Mouse (Mus musculus) adrenal gland, adult (tissue): Measurements from ENCODE around the gene Slfn4.
A peak's percentile ranks its signal among the peaks of the same experiment; 100 is the strongest.
"Not testable (repeated sequence)": the region's sequence is repeated elsewhere in the genome, so short reads cannot be mapped to it uniquely, and the experiment has no call there.

Experiments
- DNase-seq, 2 experiments: peaks; one replicate each; pipeline ENCODE4 v3.0.0; 2022 to 2023; ENCODE audit warnings: low spot score in 1 of 2; ENCODE audit not compliant: inconsistent age in 2 of 2

Slfn4 gene

DNA sequence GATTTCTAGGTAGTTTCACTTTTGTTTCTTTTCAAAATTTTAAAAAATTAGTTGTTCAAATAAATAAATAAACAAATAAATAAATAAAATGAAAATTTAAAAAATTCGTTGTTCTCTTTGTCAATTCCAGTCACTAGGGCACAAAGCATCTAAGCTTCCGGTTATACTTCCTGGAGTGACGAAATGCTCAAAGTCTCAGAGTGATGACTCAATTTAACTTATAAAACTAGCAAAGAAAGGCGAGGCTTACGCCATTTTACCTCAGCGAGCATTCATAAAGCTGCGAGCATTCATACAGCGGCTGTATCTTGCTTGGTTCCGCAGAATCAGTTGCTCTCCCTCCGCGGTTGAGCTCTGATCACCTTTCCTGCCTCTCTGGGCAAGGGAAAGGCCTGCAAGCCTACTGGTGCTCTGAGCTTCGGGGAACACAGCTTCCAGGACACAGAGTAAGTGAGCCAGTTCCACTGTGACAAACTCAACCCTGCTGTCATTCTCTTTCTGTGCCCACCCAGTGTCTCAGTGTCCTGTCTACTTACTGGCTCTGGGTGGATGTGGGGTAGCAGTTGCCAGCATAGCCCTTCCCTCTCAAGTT is at the start of gene Slfn4:
Gene Slfn4, plus strand, starts transcription at position 239 of the 592 bp plus-strand sequence.
- DNase-seq, result no peak

DNA sequence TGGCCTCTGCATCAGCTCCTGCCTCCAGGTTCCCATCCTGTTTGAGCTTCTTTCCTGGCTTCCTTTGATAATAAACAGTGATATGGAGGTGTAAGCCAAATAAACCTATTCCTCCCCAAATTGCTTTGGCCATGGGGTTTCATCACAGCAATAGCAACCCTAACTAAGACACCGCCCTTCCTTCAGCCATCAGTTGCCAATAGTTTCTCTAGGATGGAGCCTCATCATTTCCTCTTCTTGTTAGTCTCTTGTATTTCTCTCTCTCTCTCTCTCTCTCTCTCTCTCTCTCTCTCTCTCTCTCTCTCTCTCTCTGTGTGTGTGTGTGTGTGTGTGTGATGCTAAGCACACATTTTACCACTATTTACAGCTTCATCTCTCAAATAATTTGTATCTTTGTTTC is 49.4 kb upstream of the Slfn4 start:
- not testable (repeated sequence) for DNase-seq

DNA sequence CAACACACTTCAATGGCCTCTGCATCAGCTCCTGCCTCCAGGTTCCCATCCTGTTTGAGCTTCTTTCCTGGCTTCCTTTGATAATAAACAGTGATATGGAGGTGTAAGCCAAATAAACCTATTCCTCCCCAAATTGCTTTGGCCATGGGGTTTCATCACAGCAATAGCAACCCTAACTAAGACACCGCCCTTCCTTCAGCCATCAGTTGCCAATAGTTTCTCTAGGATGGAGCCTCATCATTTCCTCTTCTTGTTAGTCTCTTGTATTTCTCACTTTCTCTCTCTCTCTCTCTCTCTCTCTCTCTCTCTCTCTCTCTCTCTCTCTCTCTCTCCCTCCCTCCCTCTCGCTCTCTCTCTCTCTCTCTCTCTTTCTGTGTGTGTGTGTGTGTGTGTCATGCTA is 37.7 kb upstream of the Slfn4 start:
- not testable (repeated sequence) for DNase-seq

DNA sequence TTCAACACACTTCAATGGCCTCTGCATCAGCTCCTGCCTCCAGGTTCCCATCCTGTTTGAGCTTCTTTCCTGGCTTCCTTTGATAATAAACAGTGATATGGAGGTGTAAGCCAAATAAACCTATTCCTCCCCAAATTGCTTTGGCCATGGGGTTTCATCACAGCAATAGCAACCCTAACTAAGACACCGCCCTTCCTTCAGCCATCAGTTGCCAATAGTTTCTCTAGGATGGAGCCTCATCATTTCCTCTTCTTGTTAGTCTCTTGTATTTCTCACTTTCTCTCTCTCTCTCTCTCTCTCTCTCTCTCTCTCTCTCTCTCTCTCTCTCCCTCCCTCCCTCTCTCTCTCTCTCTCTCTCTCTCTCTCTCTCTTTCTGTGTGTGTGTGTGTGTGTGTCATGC is 26.0 kb upstream of the Slfn4 start:
- DNase-seq, result not testable (repeated sequence)

DNA sequence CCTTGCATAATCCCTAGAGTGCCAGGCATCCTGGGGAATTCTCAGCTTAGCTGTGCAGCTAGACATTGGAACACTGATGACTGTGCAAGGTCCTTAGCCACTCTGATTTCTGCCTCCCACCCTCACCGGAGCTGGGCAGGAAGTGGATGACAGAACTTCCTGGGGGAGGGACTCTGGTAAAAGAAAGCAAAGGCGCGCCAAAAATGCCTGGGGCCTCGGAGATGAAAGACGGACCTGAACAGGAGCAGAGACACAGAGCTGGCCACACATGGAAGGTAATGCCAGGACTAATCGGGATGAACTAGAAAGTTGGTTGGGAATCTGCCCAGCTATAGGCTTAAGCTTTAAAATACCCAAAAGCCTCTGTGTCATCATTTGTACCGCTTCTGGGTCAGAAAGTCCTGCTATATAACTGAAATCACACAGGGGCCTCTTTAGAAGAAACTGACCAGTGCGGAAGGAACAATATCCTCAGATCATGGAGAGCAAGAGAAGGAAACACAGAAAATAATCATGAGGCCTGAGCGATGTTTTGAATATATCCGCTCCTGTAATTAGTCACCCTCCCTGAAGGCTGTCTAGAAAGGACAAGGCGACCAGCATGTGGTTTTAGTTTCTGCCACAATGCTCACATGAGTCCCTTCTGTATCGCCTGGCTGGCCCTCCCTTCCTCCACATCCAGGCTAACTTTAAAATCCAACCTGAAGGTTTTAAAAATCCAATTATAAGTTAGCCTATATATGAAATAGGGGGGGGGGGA is 16.3 kb downstream of the Slfn4 start, which contains the start of gene Slfn3:
Gene Slfn3, plus strand, starts transcription at position 197 of the 760 bp plus-strand sequence.
- peak; percentile 29 to 73 for DNase-seq

DNA sequence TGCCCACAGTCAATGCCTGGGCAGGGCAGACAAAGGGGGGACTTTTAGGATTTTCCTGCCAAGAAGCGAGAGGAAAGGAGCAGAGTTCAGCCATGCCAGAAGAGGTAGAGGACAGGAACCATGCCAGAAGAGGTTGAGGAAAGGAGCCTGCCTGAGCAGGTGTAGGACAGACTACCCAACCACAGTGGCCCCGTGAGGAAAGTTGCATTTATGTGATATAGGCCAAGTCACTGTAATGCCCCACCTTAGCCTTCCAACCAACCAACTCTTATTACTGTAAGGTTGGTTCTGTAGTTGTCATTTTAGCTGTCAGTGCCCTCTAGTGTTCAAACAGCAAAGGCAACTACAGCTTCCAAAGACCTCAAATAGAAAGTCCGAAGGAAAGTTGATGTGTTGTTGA is 17.0 kb downstream of the Slfn4 start:
- DNase-seq, result peak in 1 of 2 experiments; percentile 60

DNA sequence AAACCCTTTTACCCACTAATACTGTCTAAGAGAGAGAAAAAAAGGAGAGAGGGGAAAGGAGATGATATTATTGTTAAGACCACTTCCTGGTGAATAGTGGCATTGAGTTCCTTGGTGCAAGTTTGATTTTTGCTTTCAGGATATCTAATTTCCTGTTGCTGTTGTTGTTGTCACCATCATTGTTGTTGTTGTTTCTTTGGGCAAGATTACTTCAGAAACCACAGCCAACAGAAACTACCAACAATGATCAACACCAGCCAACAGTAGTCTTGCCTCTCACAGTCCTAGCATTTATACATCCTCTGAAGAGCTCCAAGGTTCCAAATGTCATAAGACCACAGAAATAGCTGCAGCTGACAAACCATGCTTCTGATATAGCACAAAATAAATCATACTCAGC is 30.0 kb downstream of the Slfn4 start:
- no peak for DNase-seq

DNA sequence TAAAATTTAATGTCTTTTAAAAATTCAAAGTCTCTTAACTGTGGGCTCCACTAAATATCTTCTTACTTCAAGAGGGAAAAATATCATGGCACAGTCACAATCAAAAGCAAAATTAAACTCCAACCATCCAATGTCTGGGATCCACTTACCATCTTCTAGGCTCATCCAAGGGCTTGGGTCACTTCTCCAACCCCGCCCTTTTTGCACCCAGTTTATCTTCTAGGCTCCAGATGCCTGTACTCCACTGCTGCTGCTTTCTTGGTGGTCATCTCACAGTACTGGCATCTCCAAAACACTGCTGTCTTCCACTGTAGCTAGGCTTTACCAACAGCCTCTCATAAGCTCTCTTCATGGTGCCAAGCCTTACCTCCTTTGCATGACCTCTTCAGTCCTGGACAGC is 41.1 kb downstream of the Slfn4 start:
- DNase-seq, result no peak

DNA sequence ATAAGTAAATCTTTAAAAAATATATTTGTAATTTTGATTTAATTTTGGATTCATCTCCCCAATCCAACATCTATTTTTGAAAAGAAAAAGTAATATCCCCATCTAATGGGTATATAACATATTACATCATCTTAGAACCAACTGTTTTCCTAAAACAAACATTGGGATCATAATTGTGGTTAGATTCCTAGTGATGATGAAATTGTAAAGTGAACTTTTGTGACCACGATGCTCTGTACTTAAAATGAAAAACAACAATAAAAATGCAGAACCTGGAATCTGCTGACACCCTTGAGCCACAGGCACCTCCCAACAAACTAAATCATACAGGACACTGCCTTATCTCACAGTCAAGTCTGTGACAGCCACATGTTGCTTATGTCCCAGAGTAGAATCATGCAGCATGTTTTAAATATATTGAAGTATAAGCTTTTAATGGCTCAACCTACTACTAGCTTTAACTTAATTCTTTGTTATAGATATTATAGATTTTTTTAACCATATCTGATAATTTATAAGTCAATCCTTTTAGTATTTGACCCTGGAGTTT is 46.4 kb downstream of the Slfn4 start:
- DNase-seq, result no peak

DNA sequence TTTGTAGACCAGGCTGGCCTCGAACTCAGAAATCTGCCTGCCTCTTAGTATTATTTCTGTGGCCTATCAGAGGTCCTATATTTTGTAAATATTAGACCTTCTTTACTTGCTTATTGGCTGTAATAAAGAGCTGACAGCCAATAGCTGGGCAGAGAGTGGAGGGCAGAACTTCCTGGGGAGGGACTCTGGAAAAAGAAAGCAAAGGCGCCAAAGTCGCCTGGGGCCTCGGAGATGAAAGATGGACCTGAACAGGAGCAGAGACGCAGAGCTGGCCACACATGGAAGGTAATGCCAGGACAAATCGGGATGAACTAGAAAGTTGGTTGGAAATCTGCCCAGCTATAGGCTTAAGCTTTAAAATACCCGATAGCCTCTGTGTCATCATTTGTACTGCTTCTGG is 48.4 kb downstream of the Slfn4 start:
- DNase-seq, result peak in 1 of 2 experiments; percentile 22

DNA sequence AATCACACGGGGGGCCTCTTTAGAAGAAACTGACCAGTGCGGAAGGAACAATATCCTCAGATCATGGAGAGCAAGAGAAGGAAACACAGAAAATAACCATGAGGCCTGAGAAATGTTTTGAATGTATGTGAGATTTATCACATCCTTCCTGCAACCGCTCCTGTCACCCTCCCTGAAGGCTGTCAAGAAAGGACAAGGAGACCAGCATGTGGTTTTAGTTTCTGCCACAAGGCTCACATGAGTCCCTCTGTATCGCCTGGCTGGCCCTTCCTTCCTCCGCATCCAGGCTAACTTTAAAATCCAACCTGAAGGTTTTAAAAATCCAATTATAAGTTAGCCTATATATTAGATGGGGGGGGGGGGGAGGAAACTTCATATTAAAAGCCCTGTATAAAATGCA is 48.8 kb downstream of the Slfn4 start:
- not testable (repeated sequence) for DNase-seq

DNA sequence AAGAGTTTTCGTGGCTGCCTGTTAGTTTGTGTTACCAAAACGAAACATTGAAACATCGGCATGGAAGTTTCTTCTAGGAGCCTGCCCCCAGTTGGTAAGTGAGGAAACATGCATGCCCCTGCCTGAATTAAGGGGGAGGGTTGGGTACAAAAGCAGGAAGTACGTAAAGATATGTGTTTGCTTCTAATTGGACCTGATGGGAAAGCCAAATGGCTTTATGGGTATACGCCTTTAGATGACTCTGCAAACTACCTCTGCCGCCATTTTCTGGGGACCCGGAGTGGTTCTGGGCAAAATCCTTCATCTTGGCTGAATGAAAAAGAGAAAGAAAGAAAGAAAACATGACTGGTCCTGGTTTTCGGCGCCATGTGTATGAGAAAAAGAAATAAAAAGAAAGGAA is 49.2 kb downstream of the Slfn4 start:
- peak in 1 of 2 experiments; percentile 20 for DNase-seq

DNA sequence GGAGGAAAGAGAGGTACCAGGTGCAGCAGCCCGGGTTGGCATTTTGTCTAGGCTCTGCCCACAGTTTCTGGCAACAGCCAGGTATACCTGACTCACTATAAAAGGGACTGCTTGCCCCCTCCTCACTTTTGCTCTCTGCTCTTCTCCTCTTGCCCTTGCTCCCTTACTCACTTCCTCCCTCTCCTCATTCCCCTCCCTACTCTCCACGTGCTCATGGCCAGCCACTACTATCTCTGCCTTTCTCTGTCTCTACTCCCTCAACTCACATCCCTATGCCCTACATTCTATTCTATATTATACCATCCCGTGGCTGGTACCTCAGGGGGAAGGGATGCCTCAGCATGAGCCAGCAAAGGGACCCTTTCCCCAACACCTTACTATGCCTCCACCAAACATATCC is 49.8 kb downstream of the Slfn4 start:
- DNase-seq, result no peak

DNA sequence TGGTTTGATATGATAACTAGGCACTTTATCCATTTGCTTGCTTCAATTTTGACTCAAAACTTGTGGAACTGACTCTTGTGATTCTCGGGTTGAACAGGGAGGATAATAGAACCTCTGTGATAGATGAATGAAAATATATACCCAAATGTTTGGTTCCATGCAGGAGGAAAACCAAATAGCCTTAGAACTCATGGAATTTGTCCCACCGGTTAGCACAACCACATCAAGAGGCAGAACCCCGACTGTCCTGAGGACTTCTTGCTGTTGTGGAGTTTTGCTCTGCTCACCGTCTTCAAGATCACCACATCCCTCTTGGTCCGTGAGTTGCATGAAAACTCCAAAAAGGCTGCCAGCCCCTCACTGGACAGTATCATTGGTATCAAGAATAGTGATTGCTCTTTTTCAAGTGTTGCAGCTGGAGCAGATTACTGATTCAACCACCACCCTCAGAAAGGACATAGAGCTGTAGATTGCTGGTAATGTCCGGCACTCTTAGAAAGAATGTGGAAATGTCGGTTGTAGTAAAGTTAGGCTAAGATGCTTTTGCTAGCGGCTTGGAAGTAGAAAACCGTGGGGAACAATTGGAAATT is 50.5 kb downstream of the Slfn4 start:
- DNase-seq, result no peak

DNA sequence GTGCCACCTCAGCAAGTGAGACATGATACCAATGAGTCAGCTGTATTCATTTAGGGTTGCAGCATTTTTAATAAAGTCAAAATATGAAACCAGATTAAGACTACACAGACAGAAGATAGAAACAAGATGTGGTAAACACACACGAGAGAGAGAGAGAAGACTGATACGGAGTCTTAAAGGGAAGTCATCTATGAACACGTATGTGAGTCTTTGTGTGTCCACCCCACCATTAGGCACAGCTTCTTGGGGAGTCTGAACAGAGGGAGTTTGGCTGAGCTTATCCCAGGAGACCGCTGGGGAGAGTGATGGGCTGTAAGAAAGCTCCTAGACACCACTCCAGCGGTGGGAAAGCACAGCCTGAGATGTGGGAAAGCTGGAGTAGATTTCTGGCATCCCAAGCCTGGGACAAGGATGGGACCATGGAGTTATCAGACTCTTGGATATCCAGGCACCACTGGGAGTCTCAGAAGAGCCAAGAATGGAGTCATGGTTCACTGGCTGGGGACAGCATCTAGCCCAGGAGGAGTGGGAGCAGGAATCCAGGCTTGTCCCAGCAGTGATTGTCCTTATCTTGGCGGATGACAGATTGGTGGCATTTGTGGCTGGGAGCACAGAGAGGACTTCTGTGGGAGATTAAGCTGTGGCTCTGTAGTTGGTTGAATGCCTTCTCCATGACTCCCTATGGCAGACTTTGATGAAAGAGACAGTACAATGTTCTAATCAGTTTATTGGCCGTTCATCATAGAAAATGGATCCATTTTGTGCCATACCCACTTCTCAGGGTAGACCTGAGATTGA is 53.1 kb downstream of the Slfn4 start:
- no peak for DNase-seq

DNA sequence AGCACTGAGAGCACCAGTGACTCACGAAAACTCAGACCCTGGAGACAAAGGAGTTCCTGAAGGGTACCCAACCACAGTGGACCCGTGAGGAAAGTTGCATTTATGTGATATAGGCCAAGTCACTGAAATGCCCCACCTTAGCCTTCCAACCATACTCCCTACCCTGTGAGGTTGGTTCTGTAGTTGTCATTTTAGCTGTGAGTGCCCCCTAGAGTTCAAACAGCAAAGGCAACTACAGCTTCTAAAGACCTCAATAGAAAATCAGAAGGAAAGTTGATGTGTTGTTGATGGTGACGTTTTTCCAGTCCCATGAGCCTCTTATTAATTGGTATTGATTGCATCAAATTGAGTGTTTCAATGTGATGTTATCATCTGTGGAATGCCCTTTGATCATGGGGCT is 56.0 kb downstream of the Slfn4 start:
- peak in 1 of 2 experiments; percentile 59 for DNase-seq

DNA sequence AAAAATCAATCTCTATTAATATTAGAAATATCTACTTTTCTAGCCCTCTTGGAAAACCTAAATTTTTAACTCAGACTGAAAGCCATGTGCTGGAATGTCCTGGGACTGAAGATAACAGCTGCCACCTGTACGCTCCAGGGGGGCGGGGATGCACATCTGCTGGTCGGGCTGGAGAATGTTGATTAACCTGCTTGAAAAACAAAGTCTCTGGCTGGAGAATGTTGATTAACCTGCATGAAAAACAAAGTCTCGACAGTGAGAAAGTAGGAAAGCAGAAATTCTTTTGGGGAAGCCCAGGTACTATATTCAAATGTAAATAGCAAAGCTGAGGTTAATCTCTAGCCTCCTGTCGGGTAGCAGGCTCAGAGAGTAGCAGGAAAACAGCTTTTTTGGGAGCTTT is 58.6 kb downstream of the Slfn4 start:
- not testable (repeated sequence) for DNase-seq

DNA sequence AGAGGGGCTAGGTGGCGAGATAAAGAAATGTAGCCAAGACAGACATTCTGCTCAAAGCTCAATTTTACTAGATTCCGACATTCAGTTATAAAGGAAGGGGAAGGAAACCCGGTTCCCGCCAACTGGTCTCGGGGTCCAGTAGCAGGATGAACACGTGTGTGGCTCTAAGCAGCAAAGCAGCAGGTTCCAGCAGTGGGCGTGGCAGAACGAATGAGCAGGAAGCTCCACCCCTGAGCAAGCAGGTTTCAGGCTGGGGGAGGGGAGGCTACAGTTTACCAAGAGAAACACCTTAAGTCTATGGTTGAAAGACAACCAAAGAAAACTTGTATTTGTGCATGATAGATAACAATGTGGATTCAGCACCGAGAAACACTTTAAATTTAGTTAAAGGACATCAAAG is 62.4 kb downstream of the Slfn4 start:
- DNase-seq, result not testable (repeated sequence)

DNA sequence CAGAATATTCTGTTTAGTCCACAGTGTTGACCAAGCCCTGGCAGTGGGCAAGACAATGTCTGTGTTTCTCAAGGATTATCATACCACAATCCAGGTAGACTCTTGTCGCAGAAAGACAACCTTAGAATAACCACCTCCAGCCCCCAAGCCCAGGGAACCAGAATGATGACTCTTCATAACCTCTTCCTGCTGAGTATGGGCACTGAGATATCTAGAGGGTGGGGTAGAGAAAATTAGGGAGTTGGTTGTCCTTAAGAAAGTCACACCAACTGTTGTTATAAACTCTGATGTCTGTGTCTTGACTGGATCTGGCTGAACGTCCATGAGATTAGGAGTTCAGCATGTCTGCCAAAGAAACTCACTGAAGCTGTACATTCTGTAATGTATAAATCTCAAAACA is 63.4 kb downstream of the Slfn4 start:
- no peak for DNase-seq

DNA sequence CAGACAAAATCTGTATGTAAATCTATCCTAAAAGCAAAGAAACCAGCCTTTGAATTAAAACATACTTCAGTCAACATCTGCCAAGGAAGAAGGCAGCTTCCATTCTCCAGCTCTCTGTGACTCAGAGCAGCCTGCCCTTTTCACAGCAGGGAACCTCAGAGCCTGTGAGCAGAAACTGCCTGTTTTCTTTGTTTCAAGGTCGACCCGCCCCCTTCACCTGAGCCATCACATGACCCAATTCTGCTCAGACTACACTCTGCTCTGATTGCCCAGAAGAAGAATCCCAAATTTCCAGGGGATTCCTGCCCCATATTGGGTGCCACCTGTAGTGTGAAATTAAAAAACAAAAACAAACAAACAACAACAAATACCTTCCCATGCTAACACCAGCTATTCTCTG is 64.8 kb downstream of the Slfn4 start:
- no peak for DNase-seq
